Mouse (Mus musculus) stomach, postnatal 0 days (tissue): ENCODE measurements around the gene Auts2. TPM values are rescaled to one million over a fixed set of nuclear protein-coding genes. Genes with fewer than 3 reads are reported as not detected.

Experiments used
- ATAC-seq: fragments of 200-750 bp; cut with Nextera tagmentation; 2 replicates; pipeline ENCODE4 v1.8.0; 2017; ENCODE audit not compliant: low FRiP score, low TSS enrichment
- DNase-seq: peaks from one replicate; pipeline ENCODE4 v3.0.0-alpha.2; 2016; ENCODE audit warnings: low spot score
- H3K27ac ChIP-seq: fragments of 300-500 bp; sonication (generic); replicated peaks from 2 replicates; pipeline ENCODE4 v1.5.1; 2014; ENCODE audit warnings: mild to moderate bottlenecking, control low read depth
- H3K27me3 ChIP-seq: fragments of 300-500 bp; sonication (generic); 2 replicates; pipeline ENCODE4 v1.6.1; 2014; ENCODE audit warnings: low read length; ENCODE audit not compliant: control insufficient read depth, insufficient read depth
- H3K36me3 ChIP-seq: fragments of 300-500 bp; sonication (generic); 2 replicates; pipeline ENCODE4 v1.6.1; 2014; ENCODE audit warnings: low read length, mixed read lengths; ENCODE audit not compliant: control insufficient read depth, insufficient read depth
- H3K4me1 ChIP-seq: fragments of 300-500 bp; sonication (generic); replicated peaks from 2 replicates; pipeline ENCODE4 v1.6.1; 2014; ENCODE audit warnings: antibody characterized with exemption; ENCODE audit not compliant: control insufficient read depth, insufficient read depth
- H3K4me2 ChIP-seq: fragments of 300-500 bp; sonication (generic); replicated peaks from 2 replicates; pipeline ENCODE4 v1.6.1; 2014; ENCODE audit warnings: low read depth, mild to moderate bottlenecking, control low read depth, moderate library complexity
- H3K4me3 ChIP-seq: fragments of 300-500 bp; sonication (generic); 2 replicates; pipeline ENCODE4 v1.5.1; 2014; ENCODE audit warnings: low read depth, low read length, control low read depth
- H3K9ac ChIP-seq: fragments of 300-500 bp; sonication (generic); 2 replicates; pipeline ENCODE4 v1.6.1; 2014; ENCODE audit warnings: mild to moderate bottlenecking, low read length, control low read depth, mixed read lengths
- H3K9me3 ChIP-seq: fragments of 300-500 bp; sonication (generic); 2 replicates; pipeline ENCODE4 v1.6.1; 2016; ENCODE audit warnings: low read length; ENCODE audit not compliant: control insufficient read depth
- CTCF ChIP-seq: IDR thresholded peaks from 2 replicates; pipeline ENCODE4 v1.5.1; 2016; ENCODE audit warnings: antibody characterized with exemption, low read depth, mild to moderate bottlenecking, moderate library complexity
- EP300 ChIP-seq: optimal IDR thresholded peaks from 2 replicates; pipeline ENCODE3; 2016; ENCODE audit warnings: antibody characterized with exemption
- WGBS: fragments of 180-500 bp; shearing (Covaris S2); extraction: QIAGEN DNeasy Blood & Tissue Kit; methylation state at CpG from one replicate; pipeline ENCODE4 v1.1.7; 2014; 5-methylcytosine and 5-hydroxymethylcytosine counted together
- polyA plus RNA-seq: library from polyadenylated mRNA; unstranded; fragments of >200 nt; fragmentation: Nextera tagmentation; extraction: Ambion mirVana; gene quantifications from 2 replicates; pipeline ENCODE4 v1.2.1, GENCODE M21; 2015

Auts2 gene
- polyA plus RNA-seq, 1 experiment from 2014 or later, result 7.3 TPM

DNA sequence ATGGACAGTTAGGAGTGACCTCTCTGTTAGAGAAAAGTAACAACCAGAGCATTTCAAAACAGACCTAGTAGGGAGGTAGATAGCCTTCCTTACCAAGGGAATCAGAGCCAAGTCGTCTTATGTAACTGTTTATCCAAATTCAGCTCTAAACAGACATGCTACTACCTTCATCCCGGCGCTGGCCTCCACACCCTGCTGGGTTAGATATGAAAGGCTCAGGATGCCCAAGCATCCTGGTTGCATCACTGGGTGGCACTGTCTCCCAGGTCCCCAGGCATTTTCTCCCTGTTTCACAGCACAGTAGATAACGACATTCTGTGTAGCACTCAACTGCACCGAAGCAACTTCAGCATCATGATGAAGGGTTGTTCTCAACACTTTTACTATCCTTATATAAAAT lies 154.4 kb downstream of the Auts2 start:
- DNase-seq (no peak), ATAC-seq (no peak)
- no peak overlapping the region for H3K4me3 ChIP-seq
- H3K4me2 ChIP-seq, result no peak overlapping the region
- H3K36me3 ChIP-seq, result no peaks in the 10 kb centered on the region
- no peaks in the 10 kb centered on the region for H3K27me3 ChIP-seq
- no peak overlapping the region for H3K9ac ChIP-seq
- TF ChIP-seq EP300 (no peak), CTCF (no peak)
- no peaks in the 10 kb centered on the region for H3K9me3 ChIP-seq
- WGBS, result 80% methylated on average over 5 of the region's 5 CpGs
- H3K4me1 ChIP-seq, result no peaks in the 10 kb centered on the region
- H3K27ac ChIP-seq, result no peak overlapping the region

DNA sequence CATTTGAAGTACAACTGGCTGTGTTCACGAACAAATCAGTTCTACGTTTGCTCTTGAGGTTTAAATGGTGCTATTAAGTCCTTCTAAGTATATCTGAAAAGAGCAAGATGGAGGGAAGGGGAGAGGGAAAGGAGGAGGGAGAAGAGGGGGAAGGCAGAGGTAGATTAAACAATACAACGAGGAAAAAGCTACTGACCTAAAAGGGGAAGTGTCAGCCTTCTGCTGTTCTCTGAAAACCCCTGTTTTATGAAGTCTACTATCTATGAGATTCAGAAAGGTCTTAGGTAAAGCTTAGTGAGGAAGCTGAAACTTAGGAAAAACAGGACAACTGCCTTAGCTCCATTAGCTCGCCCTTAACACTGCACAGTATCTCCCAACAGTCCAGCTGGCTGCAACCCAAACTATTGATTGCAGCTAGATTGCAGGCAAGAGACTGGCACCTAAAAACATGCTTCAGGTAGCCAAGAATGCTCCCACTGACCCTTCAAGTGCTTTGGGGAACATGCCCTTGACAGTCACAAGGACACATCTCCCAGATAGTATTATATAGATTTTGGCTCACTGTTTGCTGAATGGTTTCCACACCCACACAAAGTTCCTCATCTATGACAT lies 157.8 kb downstream of the Auts2 start:
- Histone ChIP-seq H3K9ac (no peak overlapping the region), H3K4me2 (no peak overlapping the region), H3K4me1 (no peaks in the 10 kb centered on the region), H3K9me3 (no peaks in the 10 kb centered on the region), H3K27me3 (no peaks in the 10 kb centered on the region), H3K4me3 (no peak overlapping the region), H3K36me3 (no peaks in the 10 kb centered on the region), H3K27ac (no peak overlapping the region)
- 45% methylated on average over 4 of the region's 4 CpGs for WGBS
- no peak for TF ChIP-seq EP300
- no peak for TF ChIP-seq CTCF
- ATAC-seq, result no peak
- DNase-seq, result no peak

DNA sequence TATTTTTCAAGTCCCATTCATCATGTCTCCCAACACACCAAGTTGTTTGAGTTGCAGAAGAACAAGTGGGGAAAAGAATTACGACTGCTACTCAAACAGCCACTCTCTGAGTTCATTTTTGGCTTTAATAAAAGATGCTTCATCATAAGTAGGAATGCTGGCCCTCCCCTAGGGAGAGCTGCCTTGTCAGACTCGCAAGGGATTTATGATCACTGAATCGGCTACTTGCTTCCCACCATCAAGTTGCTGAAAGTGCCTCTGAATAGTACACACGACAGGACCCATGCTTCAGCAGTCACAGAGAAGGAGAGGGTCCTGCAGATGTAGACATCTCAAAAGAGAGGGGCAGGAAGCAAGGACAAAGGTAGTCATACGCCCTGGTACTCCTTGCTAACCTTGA lies 162.9 kb downstream of the Auts2 start:
- ATAC-seq, result no peak
- 29% methylated on average over 5 of the region's 5 CpGs for WGBS

DNA sequence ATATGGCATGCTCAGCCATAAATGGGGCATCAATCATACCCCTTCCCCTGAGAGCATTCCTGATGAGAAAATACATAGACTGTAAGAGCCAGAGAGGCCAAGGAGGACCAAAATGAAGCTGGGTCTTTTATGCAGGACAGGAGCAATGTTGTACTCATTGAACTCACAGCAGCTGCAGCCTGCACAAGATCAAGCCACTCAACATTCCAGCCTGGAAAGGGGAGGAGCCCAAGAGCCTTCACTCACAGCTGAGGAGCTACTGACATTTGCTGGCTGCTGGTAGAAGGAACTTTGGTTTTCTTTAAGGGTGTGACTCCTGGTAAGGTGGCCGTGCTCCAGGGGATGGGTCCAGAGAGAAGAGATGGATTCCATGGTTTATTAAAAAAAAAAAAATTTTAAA lies 164.2 kb downstream of the Auts2 start:
- Histone ChIP-seq H3K4me2 (no peak overlapping the region), H3K27ac (no peak overlapping the region), H3K4me3 (no peak overlapping the region), H3K4me1 (no peaks in the 10 kb centered on the region), H3K27me3 (no peaks in the 10 kb centered on the region), H3K9ac (no peak overlapping the region), H3K36me3 (no peaks in the 10 kb centered on the region), H3K9me3 (no peaks in the 10 kb centered on the region)
- ATAC-seq (no peak), DNase-seq (no peak)
- 68% methylated on average over 1 of the region's 1 CpGs for WGBS
- no peak for TF ChIP-seq CTCF
- TF ChIP-seq EP300, result no peak

More for the DNA sequence above, 162.9 kb downstream of the Auts2 start:
- Histone ChIP-seq H3K9ac (no peak overlapping the region), H3K4me3 (no peak overlapping the region), H3K9me3 (no peaks in the 10 kb centered on the region), H3K4me2 (no peak overlapping the region), H3K4me1 (no peaks in the 10 kb centered on the region), H3K27ac (no peak overlapping the region), H3K27me3 (no peaks in the 10 kb centered on the region), H3K36me3 (no peaks in the 10 kb centered on the region)
- DNase-seq, result no peak
- TF ChIP-seq EP300, result no peak
- no peak for TF ChIP-seq CTCF

DNA sequence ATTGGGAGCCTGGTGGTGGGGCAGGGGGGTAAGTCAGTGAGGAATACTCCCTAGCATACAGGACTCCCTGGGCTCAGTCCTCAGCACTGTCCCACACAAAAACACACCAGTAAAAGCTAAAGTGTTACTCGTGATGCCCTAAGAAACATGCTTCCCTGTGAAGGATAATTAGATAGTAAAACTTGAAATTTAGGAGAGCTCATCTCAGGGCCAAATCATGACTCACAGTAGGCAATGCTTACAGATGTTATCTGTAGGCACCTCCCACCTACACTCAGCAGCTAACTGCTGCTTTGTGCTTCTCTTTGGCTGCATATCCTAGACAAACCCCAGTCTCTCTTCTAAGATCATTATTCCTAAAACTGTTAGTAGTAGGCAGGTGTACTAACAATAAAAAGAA lies 168.0 kb downstream of the Auts2 start:
- TF ChIP-seq CTCF, result no peak
- no peak for TF ChIP-seq EP300
- ATAC-seq (no peak), DNase-seq (no peak)
- WGBS, result 74% methylated on average over 1 of the region's 1 CpGs
- Histone ChIP-seq H3K4me2 (no peak overlapping the region), H3K9me3 (no peaks in the 10 kb centered on the region), H3K4me3 (no peak overlapping the region), H3K9ac (no peak overlapping the region), H3K4me1 (0 out of 2 replicates have a peak, but pooled peaks cover 3% of the 10 kb centered on the region), H3K36me3 (no peaks in the 10 kb centered on the region), H3K27ac (no peak overlapping the region), H3K27me3 (no peaks in the 10 kb centered on the region)

DNA sequence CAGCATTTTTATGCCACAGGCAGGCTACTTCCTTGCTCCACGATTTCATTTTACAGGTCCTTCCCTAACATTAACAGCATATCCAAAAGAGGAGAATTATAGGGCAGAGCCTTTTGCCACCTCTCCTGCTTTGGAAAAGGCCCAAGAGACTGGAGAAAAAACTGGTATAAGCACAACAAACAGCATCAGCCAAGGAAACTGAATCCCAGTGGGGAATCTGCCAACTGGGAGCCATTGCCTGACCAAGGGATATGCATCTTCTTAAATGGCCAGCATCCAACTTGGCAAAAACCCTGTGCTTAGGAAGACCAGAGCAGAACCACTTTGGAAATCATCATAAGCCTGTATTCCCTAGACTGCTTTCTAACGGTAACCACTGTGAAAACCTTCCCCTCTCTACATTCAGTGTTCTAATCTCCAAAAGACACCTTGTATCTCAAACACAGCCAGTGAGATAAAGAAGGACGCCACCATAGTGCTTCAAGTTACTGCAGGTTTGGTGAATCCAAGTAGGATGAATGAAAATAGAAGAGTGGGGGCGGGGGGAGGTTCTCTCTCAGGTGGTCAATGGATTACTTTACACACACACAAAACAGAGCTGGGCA lies 169.6 kb downstream of the Auts2 start:
- Histone ChIP-seq H3K4me3 (no peak overlapping the region), H3K4me1 (0 out of 2 replicates have a peak, but pooled peaks cover 5% of the 10 kb centered on the region), H3K27ac (no peak overlapping the region), H3K27me3 (no peaks in the 10 kb centered on the region), H3K4me2 (no peak overlapping the region), H3K36me3 (no peaks in the 10 kb centered on the region), H3K9me3 (no peaks in the 10 kb centered on the region), H3K9ac (no peak overlapping the region)
- no peak for TF ChIP-seq EP300
- WGBS, result 60% methylated on average over 4 of the region's 4 CpGs
- ATAC-seq, result no peak
- no peak for DNase-seq
